Mouse (Mus musculus) inflammation-experienced regulatory T-cells, adult 6 months (primary cell): ENCODE results near the gene Mrln. TPM values are rescaled to one million over a fixed set of nuclear protein-coding genes. Genes with fewer than 3 reads are reported as not detected.

Experiments used
- ATAC-seq: one replicate; pipeline ENCODE4 v1.8.0; 2017
- polyA plus RNA-seq, 3 experiments: library from polyadenylated mRNA; unstranded; fragments of 100-300 nt; shearing (Covaris generic); gene quantifications; one replicate each; pipeline ENCODE4 v1.2.1; 2017

Mrln gene
- polyA plus RNA-seq, 3 experiments from 2014 or later: not detected

GRCm38 (mm10) chr10:70257029-70257428 lies 52.6 kb downstream of the Mrln start:
- ATAC-seq: no peak

GRCm38 (mm10) chr10:70260904-70261303 lies 56.4 kb downstream of the Mrln start:
- ATAC-seq: no peak

GRCm38 (mm10) chr10:70262051-70262450 lies 57.6 kb downstream of the Mrln start:
- no peak for ATAC-seq

GRCm38 (mm10) chr10:70263681-70264189 lies 59.3 kb downstream of the Mrln start:
- ATAC-seq: no peak

GRCm38 (mm10) chr10:70264337-70265036 lies 60.0 kb downstream of the Mrln start:
- no peak for ATAC-seq

- no peak for ATAC-seq
Measured at GRCm38 (mm10) chr10:70266501-70266900, 62.0 kb downstream of the Mrln start.

- ATAC-seq: no peak
Measured at GRCm38 (mm10) chr10:70268581-70269446, 64.3 kb downstream of the Mrln start.

Other genes starting within 250 kb of the Mrln start
- 10 to 100 TPM; 25.6 to 31.5 (median 27.3) TPM for gene Ccdc6, start 107.5 kb upstream of the Mrln start, polyA plus RNA-seq
- not detected for gene Slc16a9, start 40.4 kb downstream of the Mrln start, polyA plus RNA-seq
- not detected for gene Fam13c, start 235.8 kb downstream of the Mrln start, polyA plus RNA-seq